Mouse (Mus musculus): ENCODE data around the gene Myl12a. TPM values are rescaled to one million over a fixed set of nuclear protein-coding genes. Genes with fewer than 3 reads are reported as not detected.

Gene Myl12a
- polyA plus RNA-seq, 1 experiment from 2014 or later, result 417 TPM

- no peaks in the 10 kb centered on the region for H3K9me3 ChIP-seq (ENCODE audit: control insufficient read depth)
- no peaks in the 10 kb centered on the region for H3K36me3 ChIP-seq (ENCODE audit: control insufficient read depth, insufficient read depth)
- no peaks in the 10 kb centered on the region for H3K4me1 ChIP-seq (replicated peaks; ENCODE audit: control insufficient read depth, insufficient read depth, low read length)
- WGBS, result 71% methylated on average over 1 of the region's 1 CpGs
- no peak overlapping the region for H3K27ac ChIP-seq (ENCODE audit: low read depth, low read length)
- no peak overlapping the region for H3K4me3 ChIP-seq (ENCODE audit: low read depth, low read length)
- no peaks in the 10 kb centered on the region for H3K27me3 ChIP-seq (replicated peaks; ENCODE audit: control insufficient read depth, insufficient read depth, low read length)
- ATAC-seq, result no peak
- H3K4me2 ChIP-seq (replicated peaks; ENCODE audit: low read depth), result no peak overlapping the region
- no peak for TF ChIP-seq CTCF (IDR thresholded peaks at IDR 0.05; ENCODE audit: low read depth)
- no peak overlapping the region for H3K9ac ChIP-seq (ENCODE audit: low read depth, low read length)
These were observed 7.1 kb upstream of the Myl12a start for GRCm38 (mm10) chr17:71009751-71010150.

DNA sequence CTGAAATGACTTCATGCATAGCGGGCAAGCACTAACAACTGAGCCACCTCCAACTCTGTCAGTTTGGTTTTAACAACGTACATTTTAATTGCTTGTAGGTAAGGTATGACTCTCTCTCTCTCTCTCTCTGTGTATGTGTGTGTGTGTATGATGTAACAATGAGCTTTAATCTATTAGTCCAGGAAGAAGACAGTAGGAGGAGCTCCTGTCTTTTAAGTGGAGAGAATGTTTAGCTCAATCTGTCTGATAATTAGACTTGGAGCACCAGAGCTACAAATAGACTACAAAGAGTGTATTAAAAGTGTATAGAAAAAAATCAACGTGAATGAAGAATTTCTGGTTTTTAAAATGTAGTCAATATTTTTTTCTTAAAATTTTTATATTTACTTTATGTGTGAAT is 6.0 kb upstream of the Myl12a start:
- H3K4me3 ChIP-seq (ENCODE audit: low read depth, low read length), result no peak overlapping the region
- no peak overlapping the region for H3K27ac ChIP-seq (ENCODE audit: low read depth, low read length)
- H3K4me1 ChIP-seq (replicated peaks; ENCODE audit: control insufficient read depth, insufficient read depth, low read length), result no peaks in the 10 kb centered on the region
- no peak for ATAC-seq
- no peaks in the 10 kb centered on the region for H3K27me3 ChIP-seq (replicated peaks; ENCODE audit: control insufficient read depth, insufficient read depth, low read length)
- H3K4me2 ChIP-seq (replicated peaks; ENCODE audit: low read depth), result no peak overlapping the region
- 0 out of 2 replicates have a peak, but pooled peaks have one; percentile 24 for TF ChIP-seq CTCF (IDR thresholded peaks at IDR 0.05; ENCODE audit: low read depth)
- no peaks in the 10 kb centered on the region for H3K36me3 ChIP-seq (ENCODE audit: control insufficient read depth, insufficient read depth)
- H3K9me3 ChIP-seq (ENCODE audit: control insufficient read depth), result no peaks in the 10 kb centered on the region
- no peak overlapping the region for H3K9ac ChIP-seq (ENCODE audit: low read depth, low read length)
- 81% methylated on average over 3 of the region's 3 CpGs for WGBS

DNA sequence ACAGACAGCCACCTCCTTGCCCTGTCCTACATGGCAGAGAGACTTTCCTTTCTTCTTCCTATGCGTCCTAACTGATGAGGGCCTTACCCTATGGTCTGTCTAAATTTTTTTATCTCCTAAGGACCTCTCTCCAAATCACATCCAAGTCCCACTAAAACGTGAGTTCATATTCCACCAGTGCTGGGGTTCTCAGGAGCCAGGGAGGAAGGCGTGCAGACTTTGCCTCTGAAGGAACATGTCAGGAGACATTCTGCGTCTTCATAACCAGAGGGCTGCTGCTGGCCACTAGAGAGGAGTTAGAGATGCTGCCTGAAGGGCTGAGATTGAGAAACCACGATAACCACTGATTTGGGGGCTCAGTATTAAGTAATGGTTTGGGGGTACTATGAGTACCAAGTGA is 4.3 kb upstream of the Myl12a start:
- no peak overlapping the region for H3K27ac ChIP-seq (ENCODE audit: low read depth, low read length)
- H3K27me3 ChIP-seq (replicated peaks; ENCODE audit: control insufficient read depth, insufficient read depth, low read length), result no peaks in the 10 kb centered on the region
- no peaks in the 10 kb centered on the region for H3K9me3 ChIP-seq (ENCODE audit: control insufficient read depth)
- H3K4me1 ChIP-seq (replicated peaks; ENCODE audit: control insufficient read depth, insufficient read depth, low read length), result no peaks in the 10 kb centered on the region
- no peak overlapping the region for H3K4me2 ChIP-seq (replicated peaks; ENCODE audit: low read depth)
- H3K36me3 ChIP-seq (ENCODE audit: control insufficient read depth, insufficient read depth), result no peaks in the 10 kb centered on the region
- no peak for ATAC-seq
- TF ChIP-seq CTCF (IDR thresholded peaks at IDR 0.05; ENCODE audit: low read depth), result no peak
- H3K9ac ChIP-seq (ENCODE audit: low read depth, low read length), result no peak overlapping the region
- 92% methylated on average over 5 of the region's 5 CpGs for WGBS
- no peak overlapping the region for H3K4me3 ChIP-seq (ENCODE audit: low read depth, low read length)

- Histone ChIP-seq H3K9ac (ENCODE audit: low read depth, low read length) (no peak overlapping the region), H3K36me3 (ENCODE audit: control insufficient read depth, insufficient read depth) (no peaks in the 10 kb centered on the region), H3K27me3 (replicated peaks; ENCODE audit: control insufficient read depth, insufficient read depth, low read length) (no peaks in the 10 kb centered on the region), H3K9me3 (ENCODE audit: control insufficient read depth) (no peaks in the 10 kb centered on the region), H3K4me2 (replicated peaks; ENCODE audit: low read depth) (no peak overlapping the region), H3K4me1 (replicated peaks; ENCODE audit: control insufficient read depth, insufficient read depth, low read length) (no peaks in the 10 kb centered on the region), H3K27ac (ENCODE audit: low read depth, low read length) (no peak overlapping the region; the same call in 1 of the 2 replicates), H3K4me3 (ENCODE audit: low read depth, low read length) (no peak overlapping the region)
- TF ChIP-seq CTCF (IDR thresholded peaks at IDR 0.05; ENCODE audit: low read depth), result peak; percentile 49
- WGBS, result 88% methylated on average over 10 of the region's 10 CpGs
- ATAC-seq, result 0 out of 2 replicates have a peak, but pooled peaks have one; percentile 9
These were observed 1.7 kb upstream of the Myl12a start for GRCm38 (mm10) chr17:71004186-71004960.

DNA sequence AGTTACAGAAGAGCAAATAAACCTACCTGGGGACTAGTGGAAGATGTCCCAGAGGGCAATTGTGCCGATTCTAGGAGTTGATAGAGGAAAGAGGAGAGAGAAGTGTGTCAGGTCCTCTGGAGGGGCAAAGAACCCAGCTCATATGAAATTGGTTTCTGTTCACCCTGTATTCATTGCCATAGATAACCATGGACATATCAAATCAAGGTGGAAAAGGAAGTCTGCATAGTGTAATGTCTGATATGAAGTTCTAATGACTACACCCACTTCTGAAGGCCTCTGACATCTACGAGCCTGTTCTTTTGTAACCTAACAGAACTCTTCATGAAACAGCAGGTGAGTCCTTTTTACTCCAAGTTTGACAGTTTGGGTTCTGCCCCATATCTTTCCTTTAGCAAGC is 1.0 kb upstream of the Myl12a start:
- H3K36me3 ChIP-seq (ENCODE audit: control insufficient read depth, insufficient read depth), result no peaks in the 10 kb centered on the region
- no peak for ATAC-seq
- H3K9ac ChIP-seq (ENCODE audit: low read depth, low read length), result no peak overlapping the region
- no peak overlapping the region for H3K4me3 ChIP-seq (ENCODE audit: low read depth, low read length)
- peak overlapping the region; percentile 69; the same call in 1 of the 2 replicates for H3K4me2 ChIP-seq (replicated peaks; ENCODE audit: low read depth)
- H3K27me3 ChIP-seq (replicated peaks; ENCODE audit: control insufficient read depth, insufficient read depth, low read length), result no peaks in the 10 kb centered on the region
- TF ChIP-seq CTCF (IDR thresholded peaks at IDR 0.05; ENCODE audit: low read depth), result no peak
- H3K27ac ChIP-seq (ENCODE audit: low read depth, low read length), result no peak overlapping the region; the same call in 1 of the 2 replicates
- WGBS, result 48% methylated on average over 2 of the region's 2 CpGs
- H3K4me1 ChIP-seq (replicated peaks; ENCODE audit: control insufficient read depth, insufficient read depth, low read length), result no peaks in the 10 kb centered on the region
- H3K9me3 ChIP-seq (ENCODE audit: control insufficient read depth), result no peaks in the 10 kb centered on the region

DNA sequence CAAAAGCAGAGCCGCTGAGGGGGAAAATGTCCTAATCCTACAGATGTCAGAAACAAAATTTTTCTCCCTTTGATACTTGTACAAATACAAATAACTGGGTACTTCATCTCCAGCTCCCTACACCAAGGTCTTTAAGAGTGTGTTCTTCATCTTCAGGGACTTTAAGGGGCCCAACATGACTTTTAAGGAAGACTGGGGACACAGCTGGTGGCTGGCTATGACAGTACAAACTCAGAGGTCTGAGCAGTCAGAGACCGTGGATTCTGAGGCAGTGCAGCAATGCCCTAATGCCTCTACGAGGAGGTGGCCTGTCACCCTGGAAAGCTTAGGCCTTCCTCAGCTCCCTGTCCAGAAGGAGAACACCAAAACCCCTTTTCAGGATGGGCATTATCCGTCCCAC is 434 bp upstream of the Myl12a start:
- no peak for ATAC-seq
- Histone ChIP-seq H3K27ac (ENCODE audit: low read depth, low read length) (peak overlapping the region; percentile 100; the same call in 1 of the 2 replicates), H3K9ac (ENCODE audit: low read depth, low read length) (no peak overlapping the region; the same call in 1 of the 2 replicates), H3K27me3 (replicated peaks; ENCODE audit: control insufficient read depth, insufficient read depth, low read length) (no peaks in the 10 kb centered on the region), H3K36me3 (ENCODE audit: control insufficient read depth, insufficient read depth) (no peaks in the 10 kb centered on the region), H3K4me1 (replicated peaks; ENCODE audit: control insufficient read depth, insufficient read depth, low read length) (no peaks in the 10 kb centered on the region), H3K4me2 (replicated peaks; ENCODE audit: low read depth) (peak overlapping the region; percentile 69), H3K4me3 (ENCODE audit: low read depth, low read length) (peak overlapping the region; percentile 97; the same call in 1 of the 2 replicates), H3K9me3 (ENCODE audit: control insufficient read depth) (no peaks in the 10 kb centered on the region)
- WGBS, result 33% methylated on average over 4 of the region's 4 CpGs
- no peak for TF ChIP-seq CTCF (IDR thresholded peaks at IDR 0.05; ENCODE audit: low read depth)

Measured in intestine, postnatal 0 days (tissue).